In genomic region chr11:102027361-102028017, GRCm38 (mm10) we compare ENCODE assay signal across 9 mouse cellular contexts. TPM values are rescaled to one million over a fixed set of nuclear protein-coding genes. Genes with fewer than 3 reads are reported as not detected.
A peak's percentile ranks its signal among the peaks of the same experiment; 100 is the strongest.
DNase-seq lines count a peak whose midpoint lies in the region; ATAC-seq and TF ChIP-seq lines count a peak whose summit lies in the region.
"Had no signal": no experiment of that assay in that cellular context is flagged by ENCODE, and none has a peak within 500 bp of the region (broad histone marks: within the 10 kb centered on the region; RNA-seq: fewer than 3 reads in every experiment).

No protein-coding gene starts in this region.

- 6% methylated on average over 12 of the region's 12 CpGs for WGBS in heart, embryonic 13.5 days
- 7% methylated on average over 12 of the region's 12 CpGs for WGBS in forebrain, postnatal 0 days
- 1% methylated on average over 12 of the region's 12 CpGs for WGBS in midbrain, embryonic 13.5 days

- peak overlapping the region; percentile 96 for H3K4me2 ChIP-seq in heart, embryonic 13.5 days
- peak overlapping the region; percentile 70 for H3K4me2 ChIP-seq in forebrain, postnatal 0 days (ENCODE audit: low read depth)
- peak overlapping the region; percentile 76 for H3K4me2 ChIP-seq in midbrain, embryonic 13.5 days (replicated peaks)

- H3K9ac ChIP-seq in heart, embryonic 13.5 days = peak overlapping the region; percentile 84
- H3K9ac ChIP-seq in forebrain, postnatal 0 days = peak overlapping the region; percentile 77
- peak overlapping the region; percentile 82 for H3K9ac ChIP-seq in midbrain, embryonic 13.5 days (replicated peaks)

- TF ChIP-seq CTCF in forebrain, postnatal 0 days (IDR thresholded peaks at IDR 0.05; ENCODE audit: low read depth) = peak; percentile 36

- ATAC-seq in heart, embryonic 13.5 days (ENCODE audit: extremely low read depth, insufficient number of reproducible peaks, low FRiP score, low TSS enrichment) = no peak
- ATAC-seq in forebrain, postnatal 0 days = peak; percentile 33
- ATAC-seq in midbrain, embryonic 13.5 days = peak; percentile 65
- no peak for ATAC-seq in megakaryocyte progenitor cell, adult 5-6 weeks (replicated peaks; ENCODE audit: poor library complexity)

- no peak overlapping the region for H3K27ac ChIP-seq in heart, embryonic 13.5 days (replicated peaks)
- H3K27ac ChIP-seq in forebrain, postnatal 0 days (ENCODE audit: low read depth, low read length) = peak overlapping the region; percentile 85
- H3K27ac ChIP-seq in midbrain, embryonic 13.5 days = peak overlapping the region; percentile 93

- peaks cover 34% of the 10 kb centered on the region for H3K27me3 ChIP-seq in heart, embryonic 13.5 days (replicated peaks)
- no peaks in the 10 kb centered on the region for H3K27me3 ChIP-seq in forebrain, postnatal 0 days (ENCODE audit: insufficient read depth, low read length)
- H3K27me3 ChIP-seq in midbrain, embryonic 13.5 days = 0 out of 2 replicates have a peak, but pooled peaks cover 4% of the 10 kb centered on the region
- H3K27me3 ChIP-seq: Patski had no signal

- H3K4me1 ChIP-seq in heart, embryonic 13.5 days = peaks cover 24% of the 10 kb centered on the region
- 0 out of 2 replicates have a peak, but pooled peaks cover 13% of the 10 kb centered on the region for H3K4me1 ChIP-seq in forebrain, postnatal 0 days (ENCODE audit: insufficient read depth)
- peaks cover 47% of the 10 kb centered on the region for H3K4me1 ChIP-seq in midbrain, embryonic 13.5 days (replicated peaks)

- DNase-seq in heart, adult 8-10 months (ENCODE audit: low spot score) = no peak
- peak; percentile 92 for DNase-seq in brain, adult 2 months (ENCODE audit: low read depth, low spot score)
- peak; percentile 72 for DNase-seq in forebrain, postnatal 0 days
- DNase-seq in layer of hippocampus, postnatal 10 days (ENCODE audit: low spot score in 2 of 2) = no peak
- DNase-seq in ovary, adult 18-20 months (ENCODE audit: low spot score) = no peak

- H3K9me3 ChIP-seq in heart, embryonic 13.5 days = no peaks in the 10 kb centered on the region
- H3K9me3 ChIP-seq in forebrain, postnatal 0 days (ENCODE audit: low read length) = no peaks in the 10 kb centered on the region
- H3K9me3 ChIP-seq in midbrain, embryonic 13.5 days = no peaks in the 10 kb centered on the region

- peak overlapping the region; percentile 71 for H3K4me3 ChIP-seq in heart, embryonic 13.5 days
- H3K4me3 ChIP-seq in forebrain, postnatal 0 days (ENCODE audit: low read depth, low read length) = peak overlapping the region; percentile 72
- peak overlapping the region; percentile 68 for H3K4me3 ChIP-seq in midbrain, embryonic 13.5 days (replicated peaks)

- H3K36me3 ChIP-seq in heart, embryonic 13.5 days = peaks cover 4% of the 10 kb centered on the region
- 0 out of 2 replicates have a peak, but pooled peaks cover 9% of the 10 kb centered on the region for H3K36me3 ChIP-seq in forebrain, postnatal 0 days (ENCODE audit: insufficient read depth)
- peaks cover 10% of the 10 kb centered on the region for H3K36me3 ChIP-seq in midbrain, embryonic 13.5 days

RNA-seq across cellular contexts. Expression of gene Mpp3, which starts 0.8 kb away (rescaled TPM):
- polyA plus RNA-seq in heart, embryonic 13.5 days (2015; fragmentation: Nextera tagmentation; extraction: Ambion mirVana) = 2.9 and 3.8 TPM in 2 replicates
- total RNA-seq in heart, adult 8-10 months (2022) = 1 to 10 TPM in 3 of 4 experiments, under 1 TPM in 1; 0.92 to 2.6 (median 1.5) TPM
- total RNA-seq in forebrain, postnatal 0 days (2014; rRNA removed) = 56.6 and 60.3 TPM in 2 replicates
- 45.5 and 46.4 TPM in 2 replicates for polyA plus RNA-seq in forebrain, postnatal 0 days (2015; fragmentation: Nextera tagmentation; extraction: Ambion mirVana)
- polyA plus RNA-seq in midbrain, embryonic 13.5 days (2015; fragmentation: Nextera tagmentation; extraction: Ambion mirVana) = 45.3 and 46.4 TPM in 2 replicates
- 10 to 100 TPM; 70.1 to 79.5 TPM for total RNA-seq in layer of hippocampus, postnatal 10 days (2021)
- total RNA-seq in megakaryocyte progenitor cell, adult 5-6 weeks (2015) = not detected in 2 replicates
- total RNA-seq in megakaryocyte progenitor cell, adult 5-6 weeks (2017) = not detected in 2 replicates

RNA-seq across cellular contexts. Expression of gene Cd300lg, which starts 13.8 kb away (rescaled TPM):
- 2.7 and 2.9 TPM in 2 replicates for polyA plus RNA-seq in heart, embryonic 13.5 days (2015; fragmentation: Nextera tagmentation; extraction: Ambion mirVana)
- 10 to 100 TPM; 56.7 to 79.2 (median 64.0) TPM for total RNA-seq in heart, adult 8-10 months (2022)
- total RNA-seq in forebrain, postnatal 0 days (2014; rRNA removed) = 0.69 and 0.86 TPM in 2 replicates
- polyA plus RNA-seq in forebrain, postnatal 0 days (2015; fragmentation: Nextera tagmentation; extraction: Ambion mirVana) = 0.15 and 0.30 TPM in 2 replicates
- polyA plus RNA-seq in midbrain, embryonic 13.5 days (2015; fragmentation: Nextera tagmentation; extraction: Ambion mirVana) = 0.32 and 0.40 TPM in 2 replicates
- total RNA-seq in layer of hippocampus, postnatal 10 days (2021) = under 1 TPM in 1 of 2 experiments, not detected in 1; 0.14 TPM
- 0.66 and 1.3 TPM in 2 replicates for total RNA-seq in megakaryocyte progenitor cell, adult 5-6 weeks (2015)
- 0.71 and 1.1 TPM in 2 replicates for total RNA-seq in megakaryocyte progenitor cell, adult 5-6 weeks (2017)
- polyA plus RNA-seq: Patski had no signal

RNA-seq across cellular contexts. Expression of gene Dusp3, which starts 40.7 kb away (rescaled TPM):
- polyA plus RNA-seq in heart, embryonic 13.5 days (2015; fragmentation: Nextera tagmentation; extraction: Ambion mirVana) = 50.3 and 53.6 TPM in 2 replicates
- 100 to 1,000 TPM; 107 to 186 (median 147) TPM for total RNA-seq in heart, adult 8-10 months (2022)
- 32.8 and 35.5 TPM in 2 replicates for total RNA-seq in forebrain, postnatal 0 days (2014; rRNA removed)
- polyA plus RNA-seq in forebrain, postnatal 0 days (2015; fragmentation: Nextera tagmentation; extraction: Ambion mirVana) = 25.1 and 31.0 TPM in 2 replicates
- polyA plus RNA-seq in midbrain, embryonic 13.5 days (2015; fragmentation: Nextera tagmentation; extraction: Ambion mirVana) = 11.3 and 11.8 TPM in 2 replicates
- total RNA-seq in layer of hippocampus, postnatal 10 days (2021) = 100 to 1,000 TPM; 121 to 127 TPM
- total RNA-seq in megakaryocyte progenitor cell, adult 5-6 weeks (2015) = 3.4 and 4.7 TPM in 2 replicates
- total RNA-seq in megakaryocyte progenitor cell, adult 5-6 weeks (2017) = 1.4 and 4.1 TPM in 2 replicates

RNA-seq across cellular contexts. Expression of gene Cfap97d1, which starts 43.4 kb away (rescaled TPM):
- not detected in 2 replicates for polyA plus RNA-seq in heart, embryonic 13.5 days (2015; fragmentation: Nextera tagmentation; extraction: Ambion mirVana)
- not detected for total RNA-seq in heart, adult 8-10 months (2022)
- total RNA-seq in forebrain, postnatal 0 days (2014; rRNA removed) = not detected in 2 replicates
- polyA plus RNA-seq in forebrain, postnatal 0 days (2015; fragmentation: Nextera tagmentation; extraction: Ambion mirVana) = not detected in 2 replicates
- not detected in 2 replicates for polyA plus RNA-seq in midbrain, embryonic 13.5 days (2015; fragmentation: Nextera tagmentation; extraction: Ambion mirVana)
- not detected for total RNA-seq in layer of hippocampus, postnatal 10 days (2021)
- total RNA-seq in megakaryocyte progenitor cell, adult 5-6 weeks (2015) = not detected in 2 replicates
- not detected in 2 replicates for total RNA-seq in megakaryocyte progenitor cell, adult 5-6 weeks (2017)
- polyA plus RNA-seq: Patski had no signal

Comparison
In these comparisons a context has a peak if more than half of its experiments do, and no peak if none do; other contexts are left out.
1. ATAC-seq: peak in forebrain, postnatal 0 days (single experiment) and midbrain, embryonic 13.5 days (single experiment); none in heart, embryonic 13.5 days (single experiment) and megakaryocyte progenitor cell, adult 5-6 weeks (single experiment).
2. DNase-seq: peak in brain, adult 2 months (single experiment) and forebrain, postnatal 0 days (single experiment); none in heart, adult 8-10 months (single experiment), layer of hippocampus, postnatal 10 days (0 of 2) and ovary, adult 18-20 months (single experiment).
3. RNA of gene Mpp3, which starts 0.8 kb away (total RNA-seq): 70.1 to 79.5 TPM in layer of hippocampus, postnatal 10 days and 56.6 to 60.3 TPM in forebrain, postnatal 0 days; 0.92 to 2.6 TPM in heart, adult 8-10 months and not detected in megakaryocyte progenitor cell, adult 5-6 weeks; every median in the first group is over 10 times any median in the second.
4. RNA of gene Cd300lg, which starts 13.8 kb away (total RNA-seq): 56.7 to 79.2 TPM in heart, adult 8-10 months; 0.66 to 1.3 TPM in megakaryocyte progenitor cell, adult 5-6 weeks, 0.69 to 0.86 TPM in forebrain, postnatal 0 days and 0.14 TPM in layer of hippocampus, postnatal 10 days; every median in the first group is over 10 times any median in the second.
5. Peak in every context shown above with its lines, with median percentiles within 50 percentile points of each other: H3K4me2 ChIP-seq, H3K4me3 ChIP-seq and H3K9ac ChIP-seq.